In genomic region chr14:79300641-79301350, GRCm38 (mm10) we compare ENCODE assay signal across 8 mouse cellular contexts. TPM values are rescaled to one million over a fixed set of nuclear protein-coding genes. Genes with fewer than 3 reads are reported as not detected.
DNase-seq lines count a peak whose midpoint lies in the region; ATAC-seq and TF ChIP-seq lines count a peak whose summit lies in the region.

No protein-coding gene starts in this region.

- peak overlapping the region; percentile 74 for H3K4me3 ChIP-seq in erythroblast, embryonic 14.5 days (replicated peaks)
- peak overlapping the region; percentile 56 for H3K4me3 ChIP-seq in intestine, embryonic 15.5 days (replicated peaks)
- H3K4me3 ChIP-seq in liver, postnatal 0 days (ENCODE audit: low read depth, low read length), result peak overlapping the region; percentile 85
- peak overlapping the region; percentile 60 for H3K4me3 ChIP-seq in olfactory bulb, adult 2 months (ENCODE audit: insufficient read depth, low read depth, low read length)

- peaks cover 12% of the 10 kb centered on the region; the same call in 1 of the 2 replicates for H3K27me3 ChIP-seq in erythroblast, embryonic 14.5 days (ENCODE audit: control insufficient read depth)
- no peaks in the 10 kb centered on the region for H3K27me3 ChIP-seq in intestine, embryonic 15.5 days (replicated peaks)
- no peaks in the 10 kb centered on the region for H3K27me3 ChIP-seq in liver, postnatal 0 days (ENCODE audit: insufficient read depth, low read length)

- no peak for TF ChIP-seq CTCF in liver, postnatal 0 days (IDR thresholded peaks at IDR 0.05; ENCODE audit: low read depth)
- TF ChIP-seq CTCF in olfactory bulb, adult 2 months (IDR thresholded peaks at IDR 0.05; ENCODE audit: insufficient read depth, low read depth, low read length), result no peak

- H3K27ac ChIP-seq in intestine, embryonic 15.5 days, result 0 out of 2 replicates have a peak overlapping the region, but pooled peaks have one; percentile 4
- H3K27ac ChIP-seq in liver, postnatal 0 days (ENCODE audit: low read depth), result peak overlapping the region; percentile 75
- H3K27ac ChIP-seq in olfactory bulb, adult 2 months (ENCODE audit: insufficient read depth, low read depth, low read length), result peak overlapping the region; percentile 12

- H3K4me1 ChIP-seq in erythroblast, embryonic 14.5 days (ENCODE audit: control insufficient read depth), result peaks cover 76% of the 10 kb centered on the region
- peaks cover 9% of the 10 kb centered on the region for H3K4me1 ChIP-seq in intestine, embryonic 15.5 days (replicated peaks)
- peaks cover 54% of the 10 kb centered on the region for H3K4me1 ChIP-seq in liver, postnatal 0 days (ENCODE audit: insufficient read depth)
- H3K4me1 ChIP-seq in olfactory bulb, adult 2 months (ENCODE audit: control insufficient read depth, insufficient read depth, low read length), result peaks cover 14% of the 10 kb centered on the region; the same call in 1 of the 2 replicates

- under 1% methylated on average over 52 of the region's 52 CpGs for WGBS in intestine, embryonic 15.5 days
- WGBS in liver, postnatal 0 days (ENCODE audit: insufficient replicate concordance), result 2% methylated on average over 52 of the region's 52 CpGs
- under 1% methylated on average over 52 of the region's 52 CpGs for WGBS in olfactory bulb, adult 2 months

- peak overlapping the region; percentile 100 for H3K4me2 ChIP-seq in intestine, embryonic 15.5 days (replicated peaks)
- H3K4me2 ChIP-seq in liver, postnatal 0 days (ENCODE audit: low read depth, low read length), result peak overlapping the region; percentile 95

- intact Hi-C loops in left cerebral cortex, postnatal 4 days (cut with DNase I), result loop anchor here (1.0 kb wide), 1 partner anchor 171 kb away; no protein-coding TSS in a partner anchor

- peak; percentile 35; the same call in 1 of the 2 replicates for ATAC-seq in intestine, embryonic 15.5 days
- ATAC-seq in liver, postnatal 0 days, result peak; percentile 20

- peaks cover 78% of the 10 kb centered on the region for H3K36me3 ChIP-seq in erythroblast, embryonic 14.5 days (ENCODE audit: control insufficient read depth)
- no peaks in the 10 kb centered on the region for H3K36me3 ChIP-seq in intestine, embryonic 15.5 days
- H3K36me3 ChIP-seq in liver, postnatal 0 days (replicated peaks; ENCODE audit: insufficient read depth, low read length), result peaks cover 2% of the 10 kb centered on the region; the same call in 1 of the 2 replicates

- DNase-seq in left cerebral cortex, adult 11 months (ENCODE audit: low spot score), result peak; percentile 30
- no peak for DNase-seq in left cerebral cortex, postnatal 4 days
- peak; percentile 28 for DNase-seq in adrenal gland, postnatal 25 days
- peak; percentile 55 for DNase-seq in liver, postnatal 0 days
- no peak for DNase-seq in gastrocnemius, adult 18-20 months (ENCODE audit: low spot score)

- TF ChIP-seq POLR2A in olfactory bulb, adult 2 months (IDR thresholded peaks at IDR 0.05; ENCODE audit: insufficient read depth, low read depth, low read length), result no peak

- H3K9ac ChIP-seq in intestine, embryonic 15.5 days, result peak overlapping the region; percentile 62
- peak overlapping the region; percentile 84 for H3K9ac ChIP-seq in liver, postnatal 0 days (replicated peaks)

- H3K9me3 ChIP-seq in erythroblast, embryonic 14.5 days (ENCODE audit: control insufficient read depth, low read length), result peaks cover 31% of the 10 kb centered on the region
- no peaks in the 10 kb centered on the region for H3K9me3 ChIP-seq in intestine, embryonic 15.5 days
- no peaks in the 10 kb centered on the region for H3K9me3 ChIP-seq in liver, postnatal 0 days (ENCODE audit: low read length)

- no peak for TF ChIP-seq EP300 in liver, postnatal 0 days (IDR thresholded peaks at IDR 0.05; ENCODE audit: low read depth)

RNA-seq across cellular contexts. Expression of gene Rgcc, which starts 0.6 kb away (rescaled TPM):
- total RNA-seq in left cerebral cortex, postnatal 4 days (2021), result 10 to 100 TPM; 21.4 to 21.8 TPM
- total RNA-seq in adrenal gland, postnatal 25 days (2021), result 92.6 and 100 TPM in 2 replicates
- 77.8 and 94.4 TPM in 2 replicates for polyA plus RNA-seq in erythroblast, embryonic 14.5 days (2012)
- 44.4 and 45.9 TPM in 2 replicates for polyA plus RNA-seq in intestine, embryonic 15.5 days (2015; fragmentation: Nextera tagmentation; extraction: Ambion mirVana)
- polyA plus RNA-seq in liver, postnatal 0 days (2015; fragmentation: Nextera tagmentation; extraction: Ambion mirVana), result 98.4 and 102 TPM in 2 replicates
- polyA plus RNA-seq in olfactory bulb, adult 2 months (2012; ENCODE audit: insufficient read depth, insufficient read length, low replicate concordance, missing spikeins), result not detected in 2 replicates
- total RNA-seq in gastrocnemius, adult 18-20 months (2021), result 10 to 100 TPM; 53.3 to 79.9 TPM

RNA-seq across cellular contexts. Expression of gene Zfp957, which starts 53.6 kb away (rescaled TPM):
- not detected for total RNA-seq in left cerebral cortex, postnatal 4 days (2021)
- total RNA-seq in adrenal gland, postnatal 25 days (2021), result not detected in 2 replicates
- 0.04 TPM in 1 of 2 replicates, not detected in the other for polyA plus RNA-seq in erythroblast, embryonic 14.5 days (2012)
- not detected in 2 replicates for polyA plus RNA-seq in intestine, embryonic 15.5 days (2015; fragmentation: Nextera tagmentation; extraction: Ambion mirVana)
- not detected in 2 replicates for polyA plus RNA-seq in liver, postnatal 0 days (2015; fragmentation: Nextera tagmentation; extraction: Ambion mirVana)
- polyA plus RNA-seq in olfactory bulb, adult 2 months (2012; ENCODE audit: insufficient read depth, insufficient read length, low replicate concordance, missing spikeins), result not detected in 2 replicates
- total RNA-seq in gastrocnemius, adult 18-20 months (2021), result not detected

Comparison
In these comparisons a context has a peak if more than half of its experiments do, and no peak if none do; other contexts are left out.
1. DNase-seq: peak in left cerebral cortex, adult 11 months (single experiment), adrenal gland, postnatal 25 days (single experiment) and liver, postnatal 0 days (single experiment); none in left cerebral cortex, postnatal 4 days (single experiment) and gastrocnemius, adult 18-20 months (single experiment).
2. H3K27ac ChIP-seq: peak in every context shown above with its lines; median percentile 75 in liver, postnatal 0 days; 12 in olfactory bulb, adult 2 months; 4 in intestine, embryonic 15.5 days.
3. Peak in every context shown above with its lines, with median percentiles within 50 percentile points of each other: H3K4me3 ChIP-seq.